Mouse (Mus musculus): ENCODE results near the gene Iqcf4. TPM values are rescaled to one million over a fixed set of nuclear protein-coding genes. Genes with fewer than 3 reads are reported as not detected.
"Not testable (repeated sequence)": the region's sequence is repeated elsewhere in the genome, so short reads cannot be mapped to it uniquely, and the experiment has no call there.

The Iqcf4 gene
- total RNA-seq (2021): not detected
- long read RNA-seq, experiment 1: 0 reads
- long read RNA-seq, experiment 2: 0 reads

- intact Hi-C loops (cut with DNase I): no loop called here
- no peak for DNase-seq
Observed at GRCm38 (mm10) chr9:106570896-106571295, at the start of gene Iqcf4. Gene Iqcf4, minus strand, starts transcription at chr9:106570996.

- intact Hi-C loops (cut with DNase I): no loop called here
Observed at GRCm38 (mm10) chr9:106617496-106617895, 46.7 kb upstream of the Iqcf4 start.

DNA sequence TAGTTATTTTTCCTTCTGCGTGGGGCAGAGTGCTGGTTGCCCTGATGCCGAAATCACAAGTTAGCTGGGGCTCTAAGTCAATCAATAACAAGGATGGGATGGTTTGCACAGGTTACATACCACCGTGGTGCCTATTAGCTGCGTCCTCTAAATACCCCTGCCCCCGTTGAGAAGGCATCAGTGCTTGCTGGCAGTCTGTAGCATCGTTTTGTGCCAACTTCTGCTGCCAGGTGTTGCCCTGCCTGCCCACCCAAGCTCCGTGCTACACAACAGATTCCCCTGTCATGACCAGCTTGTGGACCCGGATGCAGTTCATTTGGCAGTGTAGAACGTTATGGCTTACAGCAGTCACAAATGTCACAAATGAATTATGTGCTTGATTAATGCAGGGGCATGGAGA lies 45.5 kb upstream of the Iqcf4 start:
- intact Hi-C loops (cut with DNase I): no loop called here
- DNase-seq: no peak

More at GRCm38 (mm10) chr9:106617496-106617895, 46.7 kb upstream of the Iqcf4 start:
- DNase-seq: no peak

DNA sequence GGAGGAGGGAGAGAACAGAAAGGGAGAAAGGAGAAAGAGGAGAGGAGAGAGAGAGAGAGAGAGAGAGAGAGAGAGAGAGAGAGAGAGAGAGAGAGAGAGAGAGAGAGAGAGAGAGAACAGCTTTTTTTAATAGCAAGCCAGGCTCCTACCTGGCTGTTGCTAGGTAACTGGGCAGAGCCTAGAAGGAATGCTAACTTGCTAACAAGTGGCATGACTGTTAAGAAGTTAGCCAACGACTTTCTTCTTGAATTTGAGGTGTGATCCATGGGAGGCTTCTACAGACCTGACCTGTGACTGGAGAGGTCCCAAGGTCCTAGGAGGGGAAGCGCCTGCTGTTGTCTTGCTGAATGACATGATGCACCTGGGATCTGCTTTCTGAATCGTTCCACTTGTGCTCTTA lies 43.8 kb upstream of the Iqcf4 start:
- intact Hi-C loops (cut with DNase I): no loop called here
- no peak for DNase-seq

- intact Hi-C loops (cut with DNase I): no loop called here
- no peak for DNase-seq
Observed at GRCm38 (mm10) chr9:106613951-106614350, 43.2 kb upstream of the Iqcf4 start.

DNA sequence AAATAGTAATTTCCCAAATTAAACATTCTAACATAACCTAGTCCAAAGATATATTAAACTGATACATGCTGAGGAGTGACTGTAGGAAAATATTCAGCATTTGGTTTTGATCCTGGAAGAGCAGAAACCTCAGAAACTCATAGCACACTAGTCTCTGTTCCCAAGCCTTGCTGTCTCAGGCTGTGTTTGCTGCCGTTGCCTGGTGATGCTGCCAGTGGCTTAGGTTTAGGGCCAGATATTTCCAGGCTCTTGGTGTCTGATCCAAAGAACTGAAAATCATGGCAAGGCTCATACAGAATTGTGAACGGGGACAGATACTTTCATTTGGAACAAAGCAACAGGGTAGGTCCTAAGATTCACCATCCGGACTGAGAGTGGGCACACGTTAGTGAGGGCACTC lies 39.9 kb upstream of the Iqcf4 start:
- intact Hi-C loops (cut with DNase I): no loop called here
- DNase-seq: no peak

DNA sequence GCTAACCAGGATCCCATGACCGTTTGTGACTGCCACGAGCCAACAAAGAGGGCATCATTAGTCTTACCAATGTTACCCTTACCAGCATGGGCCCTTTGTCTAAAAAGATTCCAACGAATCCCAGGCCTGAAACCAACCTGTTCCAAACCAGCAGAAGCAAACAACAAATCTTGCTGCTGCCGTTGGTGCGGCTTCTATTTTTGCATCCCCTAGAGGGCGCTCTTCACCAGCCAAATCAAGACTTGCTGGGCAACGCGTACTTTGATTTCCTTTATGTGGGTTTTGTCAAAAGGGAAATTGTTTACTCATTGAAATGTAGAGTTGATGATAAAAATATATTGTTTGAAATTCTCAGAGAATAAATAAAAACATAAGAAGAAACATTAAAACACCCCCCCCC lies 29.8 kb upstream of the Iqcf4 start:
- DNase-seq: peak; percentile 32 to 66
- intact Hi-C loops (cut with DNase I): loop anchor here (2.0 to 10.0 kb wide), 2 partner anchors 42 to 224 kb away; partner anchors contain the start of gene Dcaf1

GRCm38 (mm10) chr9:106598466-106598865 lies 27.7 kb upstream of the Iqcf4 start:
- intact Hi-C loops (cut with DNase I): no loop called here

GRCm38 (mm10) chr9:106595836-106596235 lies 25.0 kb upstream of the Iqcf4 start:
- no peak for DNase-seq
- intact Hi-C loops (cut with DNase I): no loop called here

More at GRCm38 (mm10) chr9:106598466-106598865, 27.7 kb upstream of the Iqcf4 start:
- DNase-seq: no peak

DNA sequence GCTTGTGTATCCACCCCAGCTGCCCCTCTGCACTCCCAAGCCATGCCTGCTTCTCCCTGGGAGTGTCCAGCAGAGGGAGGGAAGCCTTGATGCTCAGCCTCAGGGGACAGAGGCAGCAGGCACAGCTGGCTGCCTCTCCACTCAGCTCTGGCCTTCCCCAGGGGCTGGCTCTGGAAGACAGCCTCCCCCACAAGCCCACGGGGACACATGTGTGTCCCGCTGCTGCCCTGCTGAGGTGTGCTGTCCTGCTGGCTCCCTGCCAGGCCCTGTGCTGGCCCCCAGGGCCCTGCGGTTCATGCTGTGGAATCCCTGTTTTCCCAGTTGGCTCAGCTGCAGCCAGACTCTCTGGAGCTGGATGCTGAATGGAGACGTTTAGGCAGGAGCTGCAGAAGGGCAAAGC lies 24.6 kb upstream of the Iqcf4 start:
- intact Hi-C loops (cut with DNase I): not testable (repeated sequence)

GRCm38 (mm10) chr9:106592158-106592557 lies 21.4 kb upstream of the Iqcf4 start:
- no peak for DNase-seq
- intact Hi-C loops (cut with DNase I): no loop called here

More for the DNA sequence above, 24.6 kb upstream of the Iqcf4 start:
- DNase-seq: not testable (repeated sequence)

- intact Hi-C loops (cut with DNase I): no loop called here
- no peak for DNase-seq
Observed at GRCm38 (mm10) chr9:106582552-106582951, 11.8 kb upstream of the Iqcf4 start.

DNA sequence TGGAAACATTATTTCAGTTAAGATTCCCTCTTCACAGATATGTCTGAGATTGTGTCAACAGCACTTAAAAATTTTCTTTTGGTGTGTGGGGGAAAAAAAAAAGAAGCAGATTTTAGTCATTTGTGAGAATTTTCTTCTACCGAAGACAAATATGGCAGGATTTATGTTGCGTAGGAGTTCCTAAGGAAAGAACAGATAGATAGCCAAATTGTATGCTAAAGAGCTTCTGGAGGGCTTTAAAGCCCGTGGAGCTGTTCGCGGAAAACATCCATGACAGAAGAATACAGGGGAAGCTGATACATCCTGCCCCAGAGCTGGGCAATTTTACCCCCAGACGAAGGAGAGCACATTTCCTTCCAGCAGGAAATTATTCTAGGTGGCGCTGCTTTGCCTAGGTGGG lies 9.2 kb upstream of the Iqcf4 start:
- intact Hi-C loops (cut with DNase I): no loop called here
- no peak for DNase-seq

GRCm38 (mm10) chr9:106576112-106576511 lies 5.3 kb upstream of the Iqcf4 start:
- no peak for DNase-seq
- intact Hi-C loops (cut with DNase I): no loop called here

DNA sequence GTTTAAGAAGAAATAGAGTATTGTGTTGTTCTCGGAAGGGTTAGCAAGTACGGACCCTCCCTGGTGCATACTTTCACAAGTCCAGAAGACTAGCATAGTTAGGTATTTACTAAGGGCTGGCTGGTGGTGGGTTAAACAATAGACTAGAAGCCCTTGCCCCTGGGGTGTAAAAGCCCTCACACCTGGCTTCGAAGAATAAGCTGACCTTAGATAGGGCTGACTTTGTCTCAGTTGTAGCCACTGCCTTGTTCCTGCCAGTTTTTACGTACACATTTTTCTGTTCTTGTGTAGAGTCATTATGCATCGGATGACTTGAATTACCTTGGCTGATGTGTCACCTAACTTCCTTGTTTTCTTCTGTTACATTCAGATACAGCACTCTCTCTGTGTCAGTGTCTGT lies 2.6 kb upstream of the Iqcf4 start:
- no peak for DNase-seq
- intact Hi-C loops (cut with DNase I): no loop called here

- intact Hi-C loops (cut with DNase I): no loop called here
- no peak for DNase-seq
Observed at GRCm38 (mm10) chr9:106572186-106572585, 1.4 kb upstream of the Iqcf4 start.

DNA sequence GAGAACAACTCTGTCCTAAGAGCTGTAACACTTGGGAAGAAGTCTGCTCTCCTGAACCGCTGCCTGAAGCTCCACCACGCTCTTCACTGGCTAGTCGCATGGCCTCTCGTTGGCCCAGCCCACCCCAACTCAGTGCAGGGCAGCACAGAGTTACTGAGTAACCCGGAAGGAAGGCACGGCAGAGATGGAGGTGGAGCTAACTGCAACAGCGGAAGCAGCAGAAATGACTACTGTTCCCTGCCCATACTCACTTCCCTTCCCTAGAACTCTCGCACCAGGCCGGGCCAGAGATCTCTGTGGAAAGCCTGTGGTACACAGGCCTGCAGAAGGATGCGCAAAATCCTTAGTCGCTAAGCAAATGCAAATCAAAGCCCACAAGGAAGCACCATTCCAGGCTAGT lies 4.4 kb downstream of the Iqcf4 start:
- intact Hi-C loops (cut with DNase I): no loop called here
- peak in 1 of 2 experiments; percentile 1 for DNase-seq

- no peak for DNase-seq
Observed at GRCm38 (mm10) chr9:106564025-106564424, 6.8 kb downstream of the Iqcf4 start.

GRCm38 (mm10) chr9:106562291-106562690 lies 8.5 kb downstream of the Iqcf4 start:
- intact Hi-C loops (cut with DNase I): no loop called here
- DNase-seq: no peak

More at GRCm38 (mm10) chr9:106564025-106564424, 6.8 kb downstream of the Iqcf4 start:
- intact Hi-C loops (cut with DNase I): no loop called here

DNA sequence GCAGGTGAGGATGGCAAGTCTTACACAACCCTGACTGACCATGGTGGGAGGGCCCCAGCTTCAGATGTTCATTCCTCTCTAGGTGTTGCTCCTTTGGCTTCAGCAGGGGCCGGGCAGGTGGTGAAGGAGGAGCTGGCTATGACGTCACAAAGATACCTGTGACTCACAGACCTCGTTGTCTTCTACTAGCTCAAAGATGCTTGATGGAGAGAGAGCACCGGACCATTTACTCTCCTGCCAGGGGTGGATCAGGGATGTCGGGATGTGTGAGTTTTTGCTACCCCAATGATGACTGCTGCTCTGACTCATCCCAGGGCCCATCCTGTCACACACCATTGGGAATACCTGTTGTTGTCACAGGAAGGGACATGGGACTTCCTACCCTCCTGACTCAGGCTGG lies 9.3 kb downstream of the Iqcf4 start, which contains the start of gene Iqcf3:
Gene Iqcf3, minus strand, starts transcription at position 101 of the 400 bp plus-strand sequence.
- intact Hi-C loops (cut with DNase I): no loop called here
- no peak for DNase-seq

GRCm38 (mm10) chr9:106534975-106535374 lies 35.8 kb downstream of the Iqcf4 start:
- DNase-seq: no peak
- intact Hi-C loops (cut with DNase I): no loop called here

- DNase-seq: no peak
- intact Hi-C loops (cut with DNase I): no loop called here
Observed at GRCm38 (mm10) chr9:106534296-106534695, 36.5 kb downstream of the Iqcf4 start.

- peak in 1 of 2 experiments; percentile 19 for DNase-seq
- intact Hi-C loops (cut with DNase I): no loop called here
Observed at GRCm38 (mm10) chr9:106531833-106532232, 39.0 kb downstream of the Iqcf4 start.
